Mouse (Mus musculus): ENCODE measurements around the gene Emx1.

GRCm38 (mm10) chr6:85209226-85209967, 22.2 kb downstream of the Emx1 start:
- TF ChIP-seq CTCF (IDR thresholded peaks at IDR 0.05) (no peak), EP300 (IDR thresholded peaks at IDR 0.05; ENCODE audit: insufficient read depth, low read depth, low read length) (no peak), POLR2A (IDR thresholded peaks at IDR 0.05; ENCODE audit: insufficient read depth, low read depth, low read length) (no peak)

All from heart, adult 2 months (tissue).